Mouse (Mus musculus) layer of hippocampus, adult 2 months (tissue): Measurements from ENCODE around the gene Rufy4. TPM values are rescaled to one million over a fixed set of nuclear protein-coding genes. Genes with fewer than 3 reads are reported as not detected.

Experiments
- DNase-seq, 2 experiments: peaks; one replicate each; pipeline ENCODE4 v3.0.0; 2022; ENCODE audit warnings: low spot score in 2 of 2
- H3K27ac ChIP-seq: fragments of 200-600 bp; 2 replicates; pipeline ENCODE4 v1.8.1; 2022
- H3K4me3 ChIP-seq: fragments of 200-600 bp; 2 replicates; pipeline ENCODE4 v1.8.1; 2022; ENCODE audit warnings: mild to moderate bottlenecking
- CTCF ChIP-seq: fragments of 200-600 bp; conservative IDR thresholded peaks from 2 replicates; pipeline ENCODE4 v1.8.1; 2022; ENCODE audit warnings: antibody characterized with exemption, mild to moderate bottlenecking, moderate library complexity
- long read RNA-seq, 2 experiments: library from polyadenylated mRNA; stranded (forward); transcript quantifications; one replicate each; pipeline ENCODE4 v2.0.0; 2021; ENCODE audit warnings: borderline mapping rate in 2 of 2
- total RNA-seq, 2 experiments: library from RNA; stranded (reverse); gene quantifications; 2 replicates each; pipeline ENCODE4 v1.2.3; 2021

Gene Rufy4
- total RNA-seq = under 1 TPM in 1 of 2 experiments, not detected in 1; 0.25 TPM
- long read RNA-seq, experiment 1 = 0 reads
- long read RNA-seq, experiment 2 = 0 reads

DNA sequence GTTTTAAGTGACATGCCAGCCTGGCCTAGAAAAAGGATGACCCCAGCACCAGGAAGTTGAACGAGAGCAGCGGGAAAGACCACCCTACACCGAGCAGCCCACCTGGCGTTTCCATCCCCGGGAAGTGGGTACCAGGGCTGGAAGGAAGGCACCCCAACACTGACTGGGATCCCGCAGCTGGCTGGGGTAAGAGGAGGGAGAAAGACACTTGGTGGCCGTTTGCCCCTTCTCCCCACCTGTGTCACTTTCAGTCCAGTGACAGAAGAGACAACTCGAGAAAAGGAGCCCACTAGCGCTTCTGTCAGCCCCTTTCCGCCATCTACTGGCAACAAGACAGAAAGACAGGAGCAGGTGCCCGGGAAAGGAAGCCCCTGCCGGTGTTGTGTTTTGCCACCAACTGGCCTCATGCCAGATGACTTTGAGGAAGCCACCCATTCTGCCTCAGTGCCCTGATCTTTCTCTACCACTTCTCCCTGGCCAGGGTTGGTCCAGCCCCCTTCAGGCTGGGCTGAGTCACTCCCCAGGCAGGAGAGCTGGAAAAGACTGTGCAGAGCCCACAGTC lies at the start of gene Rufy4:
Rufy4 (plus strand) TSS at position 551 of the 562 bp plus-strand sequence.
- H3K27ac ChIP-seq = no peak within 1 kb of the TSS
- peak; percentile 90 for TF ChIP-seq CTCF
- DNase-seq = peak; percentile 68 to 69
- peak within 1 kb of the TSS; percentile 49 for H3K4me3 ChIP-seq

DNA sequence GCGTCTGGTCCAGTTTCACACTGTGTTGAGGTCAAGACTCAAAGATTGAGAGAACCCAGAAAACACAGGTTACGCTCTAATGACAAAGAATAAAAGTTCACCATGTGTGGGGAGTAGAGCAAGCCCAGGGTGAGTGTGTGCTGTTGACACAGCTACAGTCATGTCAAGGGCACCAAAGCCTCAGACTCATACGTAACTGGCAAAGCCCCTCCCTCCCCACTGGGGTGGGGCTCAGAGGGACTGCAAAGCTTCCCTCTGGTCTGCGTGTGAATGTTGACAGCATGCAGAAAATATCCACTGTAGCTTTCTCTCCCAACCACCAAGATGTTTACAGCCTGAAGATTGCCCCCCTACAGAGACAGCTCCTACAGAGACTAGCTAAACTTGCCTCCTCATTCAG lies 49.1 kb upstream of the Rufy4 start:
- TF ChIP-seq CTCF = no peak
- H3K4me3 ChIP-seq = no peak overlapping the region
- H3K27ac ChIP-seq = no peak overlapping the region
- DNase-seq = no peak

DNA sequence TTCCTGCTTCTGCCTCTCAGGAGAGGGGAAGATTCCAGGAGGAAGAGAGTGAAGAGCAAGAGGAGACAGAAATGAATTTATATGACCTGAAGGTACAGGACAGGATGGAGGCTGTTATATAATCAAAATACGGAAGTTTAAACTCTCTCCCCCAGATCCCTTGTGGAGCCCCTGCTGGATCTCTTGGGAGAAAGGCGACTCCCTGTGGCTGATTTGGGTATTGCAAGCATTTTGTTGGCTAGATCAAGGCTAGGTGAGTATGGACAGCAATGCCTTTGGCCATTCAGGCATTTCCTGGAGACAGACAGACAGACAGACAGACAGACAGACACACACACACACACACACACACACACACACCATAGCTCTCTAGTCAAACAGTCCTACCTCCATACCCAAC lies 48.0 kb upstream of the Rufy4 start:
- DNase-seq = peak; percentile 53 to 81
- no peak overlapping the region for H3K4me3 ChIP-seq
- no peak overlapping the region for H3K27ac ChIP-seq
- peak; percentile 84 for TF ChIP-seq CTCF

DNA sequence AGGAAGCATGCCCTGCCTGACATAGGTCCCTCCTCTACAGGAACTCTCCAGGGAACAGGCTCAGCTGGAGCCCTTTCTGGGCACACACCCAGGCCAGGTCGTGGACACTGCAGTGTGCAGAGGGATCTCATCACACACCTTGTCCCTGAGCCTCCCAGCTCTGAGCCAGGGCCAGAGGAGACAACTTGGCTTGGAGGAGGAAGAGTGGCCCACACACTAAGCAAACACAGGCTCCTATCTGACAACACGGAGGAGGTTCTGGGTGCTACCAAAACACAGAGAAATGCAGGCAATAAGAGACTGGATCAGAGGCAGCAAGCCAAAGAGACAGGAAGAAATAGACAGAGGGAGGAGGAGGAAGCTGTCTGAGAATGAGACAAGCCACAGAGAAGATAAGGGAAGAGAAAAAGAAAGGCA lies 43.8 kb upstream of the Rufy4 start:
- Histone ChIP-seq H3K4me3 (no peak overlapping the region), H3K27ac (no peak overlapping the region)
- peak in 1 of 2 experiments; percentile 31 for DNase-seq
- TF ChIP-seq CTCF = no peak

DNA sequence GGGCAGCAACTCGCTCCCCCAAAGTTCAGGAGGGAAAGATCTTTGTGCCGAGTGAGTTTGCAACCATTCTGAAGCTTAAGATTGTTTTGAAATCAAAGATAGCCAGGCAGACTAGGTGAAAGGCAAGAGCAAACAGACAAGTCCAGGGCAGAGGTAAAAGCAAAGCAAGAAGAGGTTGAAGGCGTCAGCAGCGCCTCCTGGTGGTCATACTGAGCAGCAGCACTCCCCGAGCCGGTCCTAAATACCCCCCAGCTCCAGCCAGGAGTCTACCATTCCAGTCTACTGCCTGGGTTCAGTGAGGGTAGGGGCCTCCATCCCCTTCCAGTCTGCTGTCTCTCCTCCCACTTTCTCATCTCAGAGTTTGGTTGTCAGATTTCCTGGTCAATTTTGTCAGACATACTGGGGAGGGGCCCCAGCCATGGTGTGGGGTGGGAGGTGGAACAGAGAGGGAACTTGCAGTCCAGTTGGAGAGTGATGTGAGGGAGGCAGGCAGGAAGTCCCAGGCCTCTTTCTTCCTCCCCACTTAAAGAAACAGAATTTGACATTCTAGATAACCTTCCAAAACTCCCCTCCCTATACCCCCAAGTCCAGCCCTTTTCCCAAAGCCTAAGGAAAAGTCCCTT lies 42.4 kb upstream of the Rufy4 start:
- peak; percentile 86 for TF ChIP-seq CTCF
- H3K4me3 ChIP-seq = no peak overlapping the region
- no peak for DNase-seq
- H3K27ac ChIP-seq = no peak overlapping the region

DNA sequence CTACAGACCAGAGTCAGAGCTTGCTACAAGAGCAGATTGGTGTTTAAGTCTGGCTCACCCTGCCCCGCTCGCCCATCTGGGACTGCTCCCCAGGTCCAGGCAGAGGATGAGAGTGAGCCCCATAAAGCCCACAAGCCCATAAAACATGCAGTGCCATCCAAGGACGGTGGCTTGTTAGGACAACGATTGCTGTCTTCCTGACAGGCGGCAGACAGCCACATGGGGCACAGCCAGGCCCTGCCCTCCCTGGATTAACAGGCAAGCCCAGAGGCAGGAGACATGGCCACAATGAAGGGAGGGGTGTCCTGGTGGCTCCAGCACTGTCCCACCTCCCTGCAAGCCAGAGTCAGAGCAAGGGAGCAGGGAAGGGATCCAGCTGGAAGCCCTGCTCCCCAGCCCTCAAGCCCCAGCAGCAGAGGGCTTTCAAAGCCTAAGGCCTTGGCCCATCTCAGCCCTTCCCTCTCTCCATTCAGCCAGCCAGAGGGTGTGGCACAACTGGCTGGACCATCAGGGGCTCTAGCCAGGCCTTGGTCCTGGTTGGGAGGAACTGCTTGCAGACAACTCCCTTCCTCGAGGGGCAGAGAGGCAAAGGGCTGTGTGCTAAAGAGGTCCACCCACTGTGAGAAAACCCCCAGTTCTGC lies 41.2 kb upstream of the Rufy4 start:
- no peak overlapping the region for H3K4me3 ChIP-seq
- no peak for TF ChIP-seq CTCF
- DNase-seq = no peak
- H3K27ac ChIP-seq = no peak overlapping the region

DNA sequence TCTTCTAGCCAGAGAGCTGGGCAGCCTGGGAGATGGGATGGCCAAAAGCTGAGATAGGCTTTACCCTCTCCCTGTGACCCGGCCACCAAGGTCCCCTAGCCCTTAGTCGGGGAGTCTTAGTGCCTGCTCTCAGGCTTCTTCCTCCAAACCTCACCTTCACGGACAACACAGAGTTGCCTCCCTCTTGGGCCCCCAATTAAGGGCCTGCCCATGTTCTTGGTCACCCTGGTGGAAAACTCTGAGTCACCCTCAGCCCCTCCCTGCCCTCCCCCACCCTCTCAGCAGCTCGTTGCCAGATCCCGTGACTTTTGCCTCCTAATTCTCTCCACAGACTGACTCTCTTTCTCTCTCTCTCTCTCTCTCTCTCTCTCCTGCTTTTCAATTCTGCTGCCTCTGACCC lies 40.6 kb upstream of the Rufy4 start:
- TF ChIP-seq CTCF = no peak
- Histone ChIP-seq H3K4me3 (no peak overlapping the region), H3K27ac (no peak overlapping the region)
- no peak for DNase-seq

DNA sequence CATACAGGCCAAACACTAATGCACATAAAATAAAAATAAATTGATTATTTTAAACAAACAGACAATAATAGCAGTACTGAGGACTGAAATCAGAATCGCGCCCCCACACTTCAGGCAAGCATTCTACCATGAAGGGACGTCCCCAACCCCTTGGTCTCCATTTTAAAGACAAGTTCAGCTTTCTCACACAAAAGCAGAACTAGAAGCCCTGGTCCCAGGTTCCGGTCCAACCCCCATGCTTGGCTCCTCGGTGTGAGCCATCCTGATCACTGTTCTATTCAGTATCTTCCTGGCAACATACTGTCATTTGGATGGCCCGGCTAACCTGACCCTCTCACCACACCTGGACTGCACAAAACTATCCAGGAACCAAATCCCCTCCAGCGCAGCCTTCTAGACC lies 39.8 kb upstream of the Rufy4 start:
- DNase-seq = no peak
- TF ChIP-seq CTCF = no peak
- H3K27ac ChIP-seq = no peak overlapping the region

DNA sequence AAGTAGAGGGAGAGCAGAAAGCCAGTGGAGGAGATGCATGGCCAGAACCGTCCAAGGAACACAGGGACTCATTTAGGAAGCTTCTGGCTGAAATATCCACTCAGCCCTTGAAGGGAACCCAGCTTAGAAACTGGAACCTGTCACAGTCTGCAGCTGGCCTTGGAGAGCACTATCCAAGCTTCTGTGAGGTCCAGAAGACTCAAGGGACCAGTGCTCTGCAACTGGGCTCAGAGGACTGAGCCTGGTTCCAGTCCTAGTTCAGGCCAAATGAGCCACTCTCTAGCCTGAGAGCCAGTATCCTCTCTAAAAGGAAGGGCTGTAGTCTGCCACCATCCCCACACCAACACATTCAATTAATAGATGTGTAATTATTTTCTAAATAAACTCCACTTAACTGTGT lies 36.8 kb upstream of the Rufy4 start:
- TF ChIP-seq CTCF = no peak
- Histone ChIP-seq H3K4me3 (no peak overlapping the region), H3K27ac (no peak overlapping the region)
- DNase-seq = no peak

More for the DNA sequence above, 39.8 kb upstream of the Rufy4 start:
- H3K4me3 ChIP-seq = no peak overlapping the region

DNA sequence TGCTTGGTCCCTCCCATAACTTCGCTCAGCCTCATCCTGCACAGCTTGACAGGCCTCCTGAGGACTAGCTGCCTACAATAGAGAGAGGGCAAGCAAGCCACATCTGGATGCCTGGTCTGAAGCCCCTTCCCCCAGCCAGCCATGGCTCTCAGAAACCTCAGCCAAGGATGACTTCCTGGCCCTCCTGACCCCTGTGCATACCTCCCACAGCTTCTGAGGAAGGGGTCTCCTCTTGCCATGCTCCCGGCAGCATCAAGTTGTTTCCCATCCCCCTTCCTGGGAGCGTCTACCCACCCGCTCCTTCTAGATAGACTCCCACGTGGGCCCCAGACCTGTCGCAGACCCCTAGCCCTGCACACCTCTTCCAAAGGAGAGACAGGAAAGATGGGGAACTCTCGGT lies 35.0 kb upstream of the Rufy4 start:
- no peak for TF ChIP-seq CTCF
- no peak overlapping the region for H3K27ac ChIP-seq
- no peak overlapping the region for H3K4me3 ChIP-seq
- no peak for DNase-seq

DNA sequence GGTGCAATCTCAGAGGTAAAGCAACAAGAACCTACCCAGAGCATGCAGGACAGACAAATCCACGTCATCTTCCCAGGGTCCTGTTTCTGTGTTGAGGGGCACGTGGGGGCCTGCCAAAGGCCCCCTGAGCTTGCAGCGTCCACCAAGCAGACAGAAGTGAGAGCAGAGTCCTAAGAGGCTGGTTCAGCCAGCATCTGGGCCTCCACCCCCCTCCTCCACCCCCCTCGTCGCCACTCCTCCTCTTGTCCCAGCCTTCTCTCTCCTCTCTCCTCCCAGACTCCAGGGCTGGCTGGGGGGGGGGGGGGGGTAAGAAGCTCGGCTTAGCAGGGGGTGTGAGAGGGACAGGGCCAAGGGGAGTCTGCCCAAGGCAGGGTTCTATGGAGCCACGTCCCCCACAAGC lies 34.2 kb upstream of the Rufy4 start:
- TF ChIP-seq CTCF = no peak
- no peak overlapping the region for H3K4me3 ChIP-seq
- no peak overlapping the region for H3K27ac ChIP-seq
- no peak for DNase-seq

DNA sequence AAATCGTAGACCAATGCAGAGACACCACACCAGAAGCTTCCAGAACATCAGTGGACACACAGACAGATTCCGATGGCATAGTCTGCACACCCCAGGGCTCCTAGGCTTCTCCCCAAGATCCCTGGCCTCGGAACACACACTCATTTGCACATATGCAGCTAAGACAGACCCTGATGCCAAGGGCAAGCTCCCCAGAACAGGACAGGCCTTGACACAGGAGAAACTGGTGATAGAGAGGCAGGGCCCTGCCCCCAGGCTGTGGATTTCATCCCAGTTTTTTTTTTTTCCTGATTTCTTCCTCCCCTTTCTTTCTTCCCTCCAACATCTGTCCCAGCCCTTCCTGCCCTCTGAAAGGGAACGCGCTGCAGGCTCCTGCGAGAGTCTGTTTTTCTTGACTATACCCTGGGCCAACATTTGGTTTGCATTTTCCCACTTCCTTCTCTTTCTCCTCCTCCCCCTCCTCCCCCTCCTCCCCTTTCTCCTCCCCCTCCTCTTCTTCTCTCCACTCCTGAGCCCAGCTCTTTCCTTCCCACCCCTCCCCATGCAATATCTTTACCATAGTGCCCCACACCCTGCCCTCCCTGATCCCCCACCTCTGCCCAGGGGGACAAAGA lies 33.6 kb upstream of the Rufy4 start:
- Histone ChIP-seq H3K27ac (no peak overlapping the region), H3K4me3 (no peak overlapping the region)
- DNase-seq = no peak
- no peak for TF ChIP-seq CTCF

DNA sequence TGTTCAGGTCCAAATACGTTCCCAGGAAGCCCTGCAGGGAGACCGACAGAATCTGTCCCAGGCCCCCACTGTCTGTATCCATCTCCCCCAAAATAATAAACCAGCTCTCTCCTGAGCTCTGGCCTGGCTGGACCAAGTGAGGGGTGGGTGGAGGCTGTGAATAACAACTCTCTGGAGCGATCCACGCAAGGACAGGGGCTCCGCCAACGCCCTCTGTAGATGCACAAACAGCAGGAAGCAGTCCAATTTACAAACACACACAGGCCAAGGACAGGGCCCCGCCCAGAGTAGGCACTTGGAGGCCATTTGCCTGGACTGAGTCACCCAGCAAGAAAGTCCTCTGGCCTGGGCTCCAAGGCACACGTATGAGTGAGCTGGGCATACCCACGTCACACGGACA lies 33.1 kb upstream of the Rufy4 start:
- no peak for TF ChIP-seq CTCF
- DNase-seq = no peak
- H3K27ac ChIP-seq = no peak overlapping the region
- H3K4me3 ChIP-seq = no peak overlapping the region
